Mouse (Mus musculus) B cell, adult 67 days (primary cell): ENCODE measurements around the gene Vmn2r78. TPM values are rescaled to one million over a fixed set of nuclear protein-coding genes. Genes with fewer than 3 reads are reported as not detected.

ENCODE experiments used
- total RNA-seq, 2 experiments: library from RNA; stranded (reverse); gene quantifications; 4 replicates each; pipeline ENCODE4 v1.2.4; 2023

Gene Vmn2r78
- not detected for total RNA-seq

GRCm38 (mm10) chr7:86914794-86915193 is at the start of gene Vmn2r78:
Vmn2r78 (plus strand) TSS chr7:86915094.

GRCm38 (mm10) chr7:86995815-86996214 is 80.9 kb downstream of the Vmn2r78 start, which contains the start of gene Vmn2r79:
Vmn2r79 (plus strand) TSS chr7:86996115.

Other genes starting within 250 kb of the Vmn2r78 start
- not detected for gene Olfr292, start 226.8 kb upstream of the Vmn2r78 start, total RNA-seq
- gene Folh1, start 139.2 kb upstream of the Vmn2r78 start, total RNA-seq, result not detected
- not detected for gene Vmn2r77, start 120.1 kb upstream of the Vmn2r78 start, total RNA-seq
- under 1 TPM; 0.06 to 0.15 TPM for gene Vmn2r79, start 81.0 kb downstream of the Vmn2r78 start, total RNA-seq